Mouse (Mus musculus): ENCODE results near the gene Zfp341. TPM values are rescaled to one million over a fixed set of nuclear protein-coding genes. Genes with fewer than 3 reads are reported as not detected.

The Zfp341 gene
- polyA plus RNA-seq, 1 experiment from 2014 or later: 2.6 TPM

- Histone ChIP-seq H3K27me3 (ENCODE audit: control insufficient read depth, insufficient read depth, low read length) (no peaks in the 10 kb centered on the region), H3K4me2 (ENCODE audit: low read length) (no peak overlapping the region), H3K4me3 (replicated peaks; ENCODE audit: low read depth, low read length) (no peak overlapping the region), H3K36me3 (ENCODE audit: control insufficient read depth, insufficient read depth, low read length) (no peaks in the 10 kb centered on the region), H3K9me3 (ENCODE audit: control insufficient read depth, low read length) (no peaks in the 10 kb centered on the region), H3K27ac (replicated peaks; ENCODE audit: low read depth, low read length) (no peak overlapping the region), H3K9ac (replicated peaks; ENCODE audit: low read length) (no peak overlapping the region), H3K4me1 (ENCODE audit: control insufficient read depth, insufficient read depth, low read length) (peaks cover 20% of the 10 kb centered on the region)
- 93% methylated on average over 1 of the region's 1 CpGs for WGBS
- DNase-seq (no peak), ATAC-seq (ENCODE audit: low FRiP score, low TSS enrichment) (no peak)
Measured at GRCm38 (mm10) chr2:154581421-154581820, 31.7 kb upstream of the Zfp341 start.

GRCm38 (mm10) chr2:154583906-154584872, 28.9 kb upstream of the Zfp341 start:
- H3K9me3 ChIP-seq (ENCODE audit: control insufficient read depth, low read length): no peaks in the 10 kb centered on the region
- H3K36me3 ChIP-seq (ENCODE audit: control insufficient read depth, insufficient read depth, low read length): peaks cover 6% of the 10 kb centered on the region; the same call in 1 of the 2 replicates
- peak overlapping the region; percentile 26; the same call in 1 of the 2 replicates for H3K27ac ChIP-seq (replicated peaks; ENCODE audit: low read depth, low read length)
- H3K4me1 ChIP-seq (ENCODE audit: control insufficient read depth, insufficient read depth, low read length): peaks cover 8% of the 10 kb centered on the region; the same call in 1 of the 2 replicates
- ATAC-seq (ENCODE audit: low FRiP score, low TSS enrichment): peak; percentile 83
- H3K27me3 ChIP-seq (ENCODE audit: control insufficient read depth, insufficient read depth, low read length): no peaks in the 10 kb centered on the region
- peak; percentile 56 for DNase-seq
- WGBS: 61% methylated on average over 15 of the region's 15 CpGs
- H3K9ac ChIP-seq (replicated peaks; ENCODE audit: low read length): no peak overlapping the region
- H3K4me3 ChIP-seq (replicated peaks; ENCODE audit: low read depth, low read length): no peak overlapping the region
- no peak overlapping the region for H3K4me2 ChIP-seq (ENCODE audit: low read length)

- H3K27ac ChIP-seq (replicated peaks; ENCODE audit: low read depth, low read length): 0 out of 2 replicates have a peak overlapping the region, but pooled peaks have one; percentile 37
- H3K9ac ChIP-seq (replicated peaks; ENCODE audit: low read length): no peak overlapping the region
- H3K27me3 ChIP-seq (ENCODE audit: control insufficient read depth, insufficient read depth, low read length): no peaks in the 10 kb centered on the region
- no peaks in the 10 kb centered on the region for H3K9me3 ChIP-seq (ENCODE audit: control insufficient read depth, low read length)
- ATAC-seq (ENCODE audit: low FRiP score, low TSS enrichment) (no peak), DNase-seq (no peak)
- peaks cover 6% of the 10 kb centered on the region; the same call in 1 of the 2 replicates for H3K36me3 ChIP-seq (ENCODE audit: control insufficient read depth, insufficient read depth, low read length)
- no peak overlapping the region for H3K4me3 ChIP-seq (replicated peaks; ENCODE audit: low read depth, low read length)
- H3K4me2 ChIP-seq (ENCODE audit: low read length): no peak overlapping the region
- peaks cover 8% of the 10 kb centered on the region; the same call in 1 of the 2 replicates for H3K4me1 ChIP-seq (ENCODE audit: control insufficient read depth, insufficient read depth, low read length)
- 70% methylated on average over 17 of the region's 17 CpGs for WGBS
Measured at GRCm38 (mm10) chr2:154584931-154585601, 28.0 kb upstream of the Zfp341 start.

GRCm38 (mm10) chr2:154586405-154586804, 26.7 kb upstream of the Zfp341 start:
- Histone ChIP-seq H3K4me2 (ENCODE audit: low read length) (no peak overlapping the region), H3K27me3 (ENCODE audit: control insufficient read depth, insufficient read depth, low read length) (no peaks in the 10 kb centered on the region), H3K27ac (replicated peaks; ENCODE audit: low read depth, low read length) (no peak overlapping the region), H3K4me3 (replicated peaks; ENCODE audit: low read depth, low read length) (no peak overlapping the region), H3K9me3 (ENCODE audit: control insufficient read depth, low read length) (no peaks in the 10 kb centered on the region), H3K9ac (replicated peaks; ENCODE audit: low read length) (no peak overlapping the region), H3K4me1 (ENCODE audit: control insufficient read depth, insufficient read depth, low read length) (peaks cover 8% of the 10 kb centered on the region; the same call in 1 of the 2 replicates), H3K36me3 (ENCODE audit: control insufficient read depth, insufficient read depth, low read length) (peaks cover 6% of the 10 kb centered on the region; the same call in 1 of the 2 replicates)
- WGBS: 78% methylated on average over 5 of the region's 5 CpGs
- DNase-seq (peak; percentile 42), ATAC-seq (ENCODE audit: low FRiP score, low TSS enrichment) (no peak)

GRCm38 (mm10) chr2:154589051-154589450, 24.0 kb upstream of the Zfp341 start:
- H3K4me2 ChIP-seq (ENCODE audit: low read length): no peak overlapping the region
- H3K9ac ChIP-seq (replicated peaks; ENCODE audit: low read length): no peak overlapping the region
- no peaks in the 10 kb centered on the region for H3K27me3 ChIP-seq (ENCODE audit: control insufficient read depth, insufficient read depth, low read length)
- DNase-seq (no peak), ATAC-seq (ENCODE audit: low FRiP score, low TSS enrichment) (no peak)
- 81% methylated on average over 4 of the region's 4 CpGs for WGBS
- H3K27ac ChIP-seq (replicated peaks; ENCODE audit: low read depth, low read length): no peak overlapping the region
- H3K4me1 ChIP-seq (ENCODE audit: control insufficient read depth, insufficient read depth, low read length): 0 out of 2 replicates have a peak, but pooled peaks cover 5% of the 10 kb centered on the region
- H3K36me3 ChIP-seq (ENCODE audit: control insufficient read depth, insufficient read depth, low read length): peaks cover 6% of the 10 kb centered on the region; the same call in 1 of the 2 replicates
- H3K4me3 ChIP-seq (replicated peaks; ENCODE audit: low read depth, low read length): no peak overlapping the region
- H3K9me3 ChIP-seq (ENCODE audit: control insufficient read depth, low read length): no peaks in the 10 kb centered on the region

GRCm38 (mm10) chr2:154591239-154591638, 21.9 kb upstream of the Zfp341 start:
- H3K36me3 ChIP-seq (ENCODE audit: control insufficient read depth, insufficient read depth, low read length): peaks cover 6% of the 10 kb centered on the region; the same call in 1 of the 2 replicates
- H3K9me3 ChIP-seq (ENCODE audit: control insufficient read depth, low read length): no peaks in the 10 kb centered on the region
- ATAC-seq (ENCODE audit: low FRiP score, low TSS enrichment) (no peak), DNase-seq (no peak)
- WGBS: 85% methylated on average over 3 of the region's 3 CpGs
- no peaks in the 10 kb centered on the region for H3K27me3 ChIP-seq (ENCODE audit: control insufficient read depth, insufficient read depth, low read length)
- no peak overlapping the region for H3K4me3 ChIP-seq (replicated peaks; ENCODE audit: low read depth, low read length)
- no peak overlapping the region for H3K9ac ChIP-seq (replicated peaks; ENCODE audit: low read length)
- no peak overlapping the region for H3K4me2 ChIP-seq (ENCODE audit: low read length)
- no peak overlapping the region for H3K27ac ChIP-seq (replicated peaks; ENCODE audit: low read depth, low read length)
- no peaks in the 10 kb centered on the region for H3K4me1 ChIP-seq (ENCODE audit: control insufficient read depth, insufficient read depth, low read length)

GRCm38 (mm10) chr2:154593025-154593424, 20.1 kb upstream of the Zfp341 start:
- ATAC-seq (ENCODE audit: low FRiP score, low TSS enrichment): no peak
- Histone ChIP-seq H3K9ac (replicated peaks; ENCODE audit: low read length) (no peak overlapping the region), H3K4me3 (replicated peaks; ENCODE audit: low read depth, low read length) (no peak overlapping the region), H3K4me2 (ENCODE audit: low read length) (no peak overlapping the region), H3K9me3 (ENCODE audit: control insufficient read depth, low read length) (no peaks in the 10 kb centered on the region), H3K36me3 (ENCODE audit: control insufficient read depth, insufficient read depth, low read length) (no peaks in the 10 kb centered on the region), H3K27me3 (ENCODE audit: control insufficient read depth, insufficient read depth, low read length) (no peaks in the 10 kb centered on the region), H3K4me1 (ENCODE audit: control insufficient read depth, insufficient read depth, low read length) (no peaks in the 10 kb centered on the region), H3K27ac (replicated peaks; ENCODE audit: low read depth, low read length) (no peak overlapping the region)
- peak; percentile 42 for DNase-seq
- WGBS: 69% methylated on average over 3 of the region's 3 CpGs

GRCm38 (mm10) chr2:154595775-154596174, 17.3 kb upstream of the Zfp341 start:
- ATAC-seq (ENCODE audit: low FRiP score, low TSS enrichment) (no peak), DNase-seq (peak; percentile 14)
- Histone ChIP-seq H3K4me1 (ENCODE audit: control insufficient read depth, insufficient read depth, low read length) (no peaks in the 10 kb centered on the region), H3K4me2 (ENCODE audit: low read length) (no peak overlapping the region), H3K9me3 (ENCODE audit: control insufficient read depth, low read length) (no peaks in the 10 kb centered on the region), H3K36me3 (ENCODE audit: control insufficient read depth, insufficient read depth, low read length) (no peaks in the 10 kb centered on the region), H3K9ac (replicated peaks; ENCODE audit: low read length) (no peak overlapping the region), H3K4me3 (replicated peaks; ENCODE audit: low read depth, low read length) (no peak overlapping the region), H3K27ac (replicated peaks; ENCODE audit: low read depth, low read length) (no peak overlapping the region), H3K27me3 (ENCODE audit: control insufficient read depth, insufficient read depth, low read length) (no peaks in the 10 kb centered on the region)
- 79% methylated on average over 5 of the region's 5 CpGs for WGBS
